Mouse (Mus musculus) layer of hippocampus, adult 2 months (tissue): Measurements from ENCODE around the gene Zfy2. TPM values are rescaled to one million over a fixed set of nuclear protein-coding genes. Genes with fewer than 3 reads are reported as not detected.

Experiments used
- DNase-seq, 2 experiments: peaks; one replicate each; pipeline ENCODE4 v3.0.0; 2022; ENCODE audit warnings: low spot score in 2 of 2
- H3K27ac ChIP-seq: fragments of 200-600 bp; 2 replicates; pipeline ENCODE4 v1.8.1; 2022
- H3K4me3 ChIP-seq: fragments of 200-600 bp; 2 replicates; pipeline ENCODE4 v1.8.1; 2022; ENCODE audit warnings: mild to moderate bottlenecking
- CTCF ChIP-seq: fragments of 200-600 bp; conservative IDR thresholded peaks from 2 replicates; pipeline ENCODE4 v1.8.1; 2022; ENCODE audit warnings: antibody characterized with exemption, mild to moderate bottlenecking, moderate library complexity
- long read RNA-seq, 2 experiments: library from polyadenylated mRNA; stranded (forward); transcript quantifications; one replicate each; pipeline ENCODE4 v2.0.0; 2021; ENCODE audit warnings: borderline mapping rate in 2 of 2
- total RNA-seq, 2 experiments: library from RNA; stranded (reverse); gene quantifications; 2 replicates each; pipeline ENCODE4 v1.2.3; 2021

The Zfy2 gene
- not detected for total RNA-seq
- long read RNA-seq, experiment 1 = 0 reads
- long read RNA-seq, experiment 2 = 0 reads

- no peak for DNase-seq
- no peak for TF ChIP-seq CTCF
- H3K4me3 ChIP-seq = no peak within 1 kb of the TSS
- H3K27ac ChIP-seq = no peak within 1 kb of the TSS
Measured at GRCm38 (mm10) chrY:2170309-2170708, at the start of gene Zfy2. Gene Zfy2, minus strand, starts transcription at chrY:2170409.
